Mouse (Mus musculus): ENCODE measurements at regions not wholly inside any gene's neighbourhood (a gene's known extent, or its start where the extent isn't known, plus 50 kb on each side); places are given as distances from the start of the nearest gene placed in this dataset.

DNA sequence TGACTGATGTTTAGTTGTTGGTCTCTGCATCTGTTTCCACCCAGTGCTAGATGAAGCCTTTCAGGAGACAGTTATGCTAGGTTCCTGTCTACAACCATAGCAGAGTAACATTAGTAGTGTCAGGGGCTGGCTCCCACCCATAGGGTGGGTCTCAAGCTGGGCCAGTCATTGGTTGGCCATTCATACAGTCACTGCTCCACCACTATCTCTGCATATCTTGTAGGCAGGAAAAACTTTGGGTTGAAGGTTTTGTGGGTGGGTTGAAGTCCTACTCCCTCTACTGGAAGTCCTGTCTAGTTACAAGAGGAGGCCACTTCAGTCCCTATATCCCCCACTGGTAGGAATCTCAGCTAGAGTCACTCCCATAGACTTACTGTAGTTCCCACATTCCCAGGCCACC is 306.3 kb downstream of the Ankrd50 start:
- TF ChIP-seq POLR2A (IDR thresholded peaks at IDR 0.05; ENCODE audit: extremely low read depth, insufficient read depth, low read length), result no peak
- no peak; the same call in 1 of the 2 replicates for TF ChIP-seq CTCF (IDR thresholded peaks at IDR 0.05; ENCODE audit: low read depth, low read length)
